Mouse (Mus musculus) cerebellum, postnatal 4 days (tissue): ENCODE results near the gene Pinlyp.
A peak's percentile ranks its signal among the peaks of the same experiment; 100 is the strongest.
"Not testable (repeated sequence)": the region's sequence is repeated elsewhere in the genome, so short reads cannot be mapped to it uniquely, and the experiment has no call there.

ENCODE experiments used
- DNase-seq, 2 experiments: peaks; one replicate each; pipeline ENCODE4 v3.0.0; 2022; ENCODE audit warnings: low spot score in 2 of 2, mixed read lengths in 1 of 2

The Pinlyp gene

DNA sequence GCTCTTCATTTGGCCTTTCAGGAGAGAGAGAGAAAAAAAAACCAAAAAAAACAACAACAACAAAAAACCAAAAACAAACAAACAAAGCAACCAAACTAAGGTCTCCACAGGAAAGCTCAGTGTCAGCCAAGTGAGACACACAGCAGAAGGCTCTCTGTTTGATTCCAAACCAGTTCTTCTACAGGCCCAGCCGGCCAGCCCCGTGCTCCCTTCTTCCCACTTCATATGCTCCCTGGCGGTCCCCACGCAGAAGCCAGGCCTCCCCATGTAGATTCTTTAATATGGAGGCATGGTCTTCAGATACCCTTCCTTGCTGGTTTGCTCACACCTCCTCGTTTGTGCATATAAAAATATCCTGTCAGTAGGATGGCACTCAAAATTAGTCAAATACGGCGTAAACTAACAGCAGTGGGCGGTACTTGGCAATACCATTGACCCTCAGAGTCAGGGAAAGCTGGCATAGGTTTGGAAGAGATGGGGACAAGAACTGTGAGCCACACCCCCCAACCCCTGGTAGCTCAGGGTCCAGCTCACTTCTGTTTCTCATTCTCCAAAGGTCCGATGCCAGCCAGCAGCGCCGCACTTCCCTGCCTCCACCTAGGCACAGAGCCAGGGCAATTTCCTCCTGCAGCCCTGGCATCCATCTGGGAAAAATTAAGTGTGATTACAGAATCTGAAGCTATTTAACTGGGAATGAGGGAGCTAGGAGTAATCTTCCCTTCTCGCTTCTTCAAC is 20.1 kb downstream of the Pinlyp start:
- DNase-seq = no peak

DNA sequence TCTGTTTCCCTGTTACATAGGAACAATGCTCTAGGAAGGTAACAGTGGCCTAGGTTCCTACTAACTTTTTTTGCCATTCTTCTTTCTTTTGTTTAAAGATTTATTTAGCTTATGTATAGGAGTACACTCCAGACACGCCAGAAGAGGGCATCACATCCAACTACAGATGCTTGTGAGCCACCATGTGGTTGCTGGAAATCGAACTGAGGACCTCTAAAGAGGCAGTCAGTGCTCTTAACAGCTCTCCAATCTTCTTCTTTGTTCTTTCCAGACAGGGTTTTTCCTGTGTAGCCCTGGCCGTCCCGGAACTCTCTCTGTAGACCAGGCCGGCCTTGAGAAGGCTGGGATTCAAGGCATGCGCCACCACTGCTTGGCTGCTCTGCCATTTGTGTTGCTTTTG is 20.9 kb downstream of the Pinlyp start:
- no peak for DNase-seq

DNA sequence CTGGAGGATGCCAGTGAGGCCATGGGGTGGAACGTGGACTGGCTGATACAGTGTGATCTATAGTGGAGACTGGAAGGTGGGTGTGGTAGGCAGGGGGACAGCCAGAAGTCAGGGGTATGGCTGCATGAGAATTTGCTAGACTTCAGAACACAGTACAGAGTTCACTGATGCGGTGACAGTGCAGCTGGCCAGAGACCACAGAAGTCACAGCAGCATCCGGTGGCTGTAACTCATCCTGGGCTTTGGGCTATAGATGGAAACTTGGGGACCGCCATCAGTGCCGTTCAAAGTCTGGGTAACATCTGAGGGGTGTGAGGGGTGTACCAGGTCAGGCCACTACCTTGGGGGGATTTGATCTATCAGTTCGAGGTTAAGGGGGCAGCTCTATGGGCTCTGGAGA is 22.2 kb downstream of the Pinlyp start:
- no peak for DNase-seq

DNA sequence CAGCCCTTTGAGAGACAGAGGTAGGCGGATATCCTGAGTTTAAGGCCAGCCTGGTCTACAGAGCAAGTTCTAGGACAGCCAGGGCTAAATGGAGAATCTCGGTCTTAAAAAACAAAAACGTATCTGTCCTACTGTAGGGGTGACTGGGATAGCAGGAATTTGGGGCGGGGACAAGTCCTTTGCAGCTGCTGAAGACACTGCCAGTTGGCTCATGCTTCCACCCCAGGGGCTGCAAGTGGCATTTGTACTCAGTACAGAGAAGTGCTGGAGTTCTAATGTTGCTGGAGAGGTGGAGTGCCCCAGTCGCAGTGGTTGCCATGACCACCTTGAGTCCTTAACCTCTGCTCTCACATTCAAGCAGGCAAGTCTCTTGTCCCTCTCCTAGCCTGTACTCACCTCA is 23.1 kb downstream of the Pinlyp start:
- DNase-seq = no peak

DNA sequence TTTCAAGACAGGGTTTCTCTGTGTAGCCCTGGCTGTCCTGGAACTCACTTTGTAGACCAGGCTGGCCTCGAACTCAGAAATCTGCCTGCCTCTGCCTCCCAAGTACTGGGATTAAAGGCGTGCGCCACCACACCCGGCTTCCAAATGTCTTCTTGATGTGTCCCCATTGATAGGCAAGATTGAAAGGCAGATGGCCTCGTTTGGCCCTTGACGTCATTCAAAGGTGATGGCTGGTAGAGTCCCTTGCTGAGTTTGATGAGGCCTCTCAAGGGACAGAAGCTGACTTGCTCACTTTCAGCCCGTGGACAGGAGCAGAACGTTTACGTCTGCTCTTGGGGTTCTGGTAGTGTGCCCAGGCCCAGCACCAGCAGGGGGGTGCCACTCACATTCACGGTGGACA is 25.9 kb downstream of the Pinlyp start:
- DNase-seq = not testable (repeated sequence)

DNA sequence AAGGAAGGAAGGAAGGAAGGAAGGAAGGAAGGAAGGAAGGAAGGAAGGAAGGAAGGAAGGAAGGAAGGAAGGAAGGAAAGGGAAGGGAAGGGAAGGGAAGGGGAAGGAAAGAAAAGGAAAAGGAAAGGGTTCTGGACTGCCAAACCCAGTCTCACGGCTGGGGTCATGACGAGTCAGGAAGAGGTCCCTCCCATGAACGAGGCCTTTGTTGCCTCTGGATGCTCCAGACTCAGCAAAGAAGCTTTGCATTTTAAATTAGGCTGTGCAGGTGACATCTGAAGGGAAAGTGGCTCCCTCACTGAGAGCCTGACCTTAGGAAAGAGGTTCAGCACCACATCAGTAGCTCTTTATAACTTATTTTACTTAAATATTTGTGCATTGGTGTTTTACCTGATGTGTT is 26.8 kb downstream of the Pinlyp start:
- no peak for DNase-seq

DNA sequence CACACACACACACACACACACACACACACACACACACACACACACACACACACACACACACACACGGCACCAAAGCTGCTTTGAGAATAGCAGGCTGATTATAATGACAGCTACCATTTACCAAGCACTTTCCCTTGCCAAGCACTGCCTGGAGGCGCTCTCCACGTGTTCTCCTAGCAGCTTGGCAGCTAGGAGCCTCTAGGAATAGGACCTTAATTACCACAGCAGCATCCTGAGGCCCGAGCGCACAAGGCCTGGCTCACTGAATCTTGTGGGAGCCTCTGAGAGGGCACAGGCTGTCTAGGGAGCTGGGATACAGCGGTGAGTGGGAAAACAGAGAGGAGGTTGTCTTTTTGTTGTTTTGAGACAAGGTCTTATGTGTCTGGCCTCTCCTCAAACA is 28.3 kb downstream of the Pinlyp start:
- no peak for DNase-seq

DNA sequence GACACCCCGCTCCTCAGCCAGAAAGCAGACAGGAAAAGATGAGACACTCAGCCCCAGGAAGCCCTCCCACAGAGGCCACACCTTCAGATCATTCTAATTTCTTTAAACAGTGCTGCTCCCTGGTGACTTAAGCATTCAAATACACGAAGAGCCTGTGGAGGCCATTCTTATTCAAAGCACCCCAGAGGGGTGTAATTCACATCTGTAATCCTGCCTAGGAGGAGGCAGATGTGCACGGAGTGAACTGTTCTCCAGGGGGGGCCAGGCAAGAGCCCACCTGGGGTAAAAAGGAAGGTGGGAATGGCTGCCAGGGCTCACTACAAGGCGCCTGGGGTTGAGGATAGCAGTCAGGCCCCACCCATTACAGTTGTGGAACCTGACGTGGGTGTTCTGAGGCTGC is 28.8 kb downstream of the Pinlyp start:
- no peak for DNase-seq

DNA sequence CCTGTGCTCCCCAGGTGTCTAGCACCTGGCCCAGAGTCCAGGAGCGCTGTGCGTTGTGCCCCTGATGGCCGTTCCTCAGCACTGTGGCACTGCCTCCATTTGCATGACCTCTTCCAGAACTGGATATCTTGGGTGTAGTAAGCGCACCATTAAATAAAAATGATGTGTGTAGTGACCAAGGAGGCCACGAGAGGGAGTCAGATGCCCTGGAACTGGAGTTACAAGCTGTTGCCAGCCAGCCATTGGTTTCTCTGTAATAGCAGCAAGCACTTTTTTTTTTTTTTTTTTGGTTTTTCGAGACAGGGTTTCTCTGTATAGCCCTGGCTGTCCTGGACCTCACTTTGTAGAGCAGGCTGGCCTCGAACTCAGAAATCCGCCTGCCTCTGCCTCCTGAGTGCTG is 29.6 kb downstream of the Pinlyp start:
- DNase-seq = peak in 1 of 2 experiments; percentile 43

DNA sequence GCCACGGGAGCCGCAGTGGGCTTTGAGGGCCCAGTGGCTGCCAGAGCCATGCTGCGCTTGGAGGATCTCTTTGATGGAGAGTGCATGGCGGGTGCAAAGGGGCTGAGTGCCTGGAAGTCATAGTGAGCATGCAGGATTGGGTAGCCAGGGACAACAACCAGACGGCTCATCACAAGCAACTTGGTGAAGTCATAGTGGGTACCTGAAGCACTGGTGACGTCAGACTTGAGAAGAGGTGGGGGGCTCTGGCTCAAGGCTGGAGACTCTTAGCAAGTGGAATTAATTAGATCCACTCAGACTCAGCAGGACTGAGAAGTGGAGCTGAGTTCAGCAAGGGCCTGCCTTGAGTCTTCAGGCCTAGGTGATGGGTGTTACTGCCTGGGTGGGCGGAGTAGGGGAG is 33.6 kb downstream of the Pinlyp start, which contains the start of gene AC161166.1:
Gene AC161166.1, minus strand, starts transcription at position 101 of the 400 bp plus-strand sequence.
- DNase-seq = no peak

DNA sequence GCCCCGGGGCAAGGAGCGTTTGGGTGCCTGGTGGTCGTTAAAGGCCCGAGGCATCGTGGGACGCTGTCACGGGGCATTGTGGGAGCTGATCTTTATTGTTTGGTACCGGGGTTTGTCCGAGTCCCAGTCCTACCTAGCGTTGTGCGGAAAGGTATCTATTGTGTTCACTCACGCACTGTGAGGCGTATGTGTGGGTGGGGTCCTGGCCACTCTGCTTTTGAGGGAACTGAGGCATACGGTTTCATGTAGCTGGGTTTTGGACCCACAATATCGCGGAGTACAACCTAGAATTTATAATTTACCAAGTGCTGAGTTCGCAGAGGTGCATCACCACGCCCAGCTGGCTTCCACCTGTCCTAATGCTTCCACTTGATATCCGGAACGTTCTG is 38.2 kb downstream of the Pinlyp start:
- peak in 1 of 2 experiments; percentile 38 for DNase-seq

DNA sequence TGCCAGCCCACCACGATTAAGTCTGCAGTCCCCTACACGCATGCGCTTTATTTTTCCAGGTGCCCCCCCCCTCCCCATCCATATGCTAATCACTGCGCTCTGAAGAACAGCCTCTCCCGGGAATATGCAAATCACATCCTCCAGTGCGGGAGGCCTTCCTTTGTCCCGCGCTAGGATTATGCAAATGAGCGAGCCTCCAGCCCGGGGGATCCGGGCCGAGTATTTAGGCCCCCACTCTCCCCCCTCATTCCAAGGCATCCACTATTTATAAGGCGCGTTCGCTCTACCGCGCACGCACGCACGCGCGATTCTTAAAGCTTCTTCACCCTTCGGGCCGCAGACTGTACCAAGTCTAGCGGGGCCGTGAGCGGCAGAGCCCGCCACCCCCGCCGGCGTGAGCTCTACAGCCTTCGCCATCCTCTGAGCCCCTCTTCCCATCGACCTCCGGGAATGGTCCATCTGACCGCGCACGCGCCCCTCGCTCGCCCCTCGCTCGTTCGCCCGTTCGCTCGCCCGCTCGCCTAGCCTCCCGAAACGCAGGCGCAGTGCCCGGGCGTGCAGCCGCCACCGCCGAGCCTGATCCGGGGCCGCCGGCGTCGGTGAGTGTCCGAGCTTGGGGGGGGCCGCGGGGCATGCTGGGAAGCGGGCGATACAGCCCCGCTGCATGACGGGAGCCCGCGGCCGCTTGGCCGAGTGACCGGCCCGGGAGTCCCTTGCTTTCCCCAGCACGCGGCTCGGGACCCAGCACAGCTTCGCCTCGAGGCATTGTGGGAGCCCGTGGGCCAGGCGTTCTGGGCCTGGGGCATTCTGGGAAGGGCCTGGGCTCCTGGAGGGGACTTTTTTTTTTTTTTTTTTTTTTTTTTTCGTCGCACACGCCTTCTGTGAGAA is 38.8 kb downstream of the Pinlyp start, which contains the start of gene Zfp428:
Gene Zfp428, plus strand, starts transcription at position 169 of the 888 bp plus-strand sequence.
- DNase-seq = peak; percentile 70 to 89

DNA sequence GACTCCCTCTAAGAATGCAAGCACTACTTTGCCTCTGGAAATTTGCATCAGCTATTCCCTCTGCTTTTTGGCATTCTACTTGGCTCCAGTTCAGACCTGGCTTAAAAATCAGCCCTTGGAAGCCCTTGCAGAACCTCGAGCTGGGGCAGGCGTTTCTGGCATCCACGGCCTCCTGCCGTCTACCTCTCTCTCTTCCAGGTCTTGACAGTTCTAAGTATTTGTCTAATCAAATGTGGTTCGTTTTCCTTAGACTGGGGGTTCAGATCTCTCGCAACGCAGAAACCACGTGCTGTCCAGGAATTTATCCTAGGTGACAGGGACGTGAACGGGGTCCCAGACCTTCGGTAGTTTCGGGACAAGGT is 39.5 kb downstream of the Pinlyp start:
- peak in 1 of 2 experiments; percentile 64 for DNase-seq

DNA sequence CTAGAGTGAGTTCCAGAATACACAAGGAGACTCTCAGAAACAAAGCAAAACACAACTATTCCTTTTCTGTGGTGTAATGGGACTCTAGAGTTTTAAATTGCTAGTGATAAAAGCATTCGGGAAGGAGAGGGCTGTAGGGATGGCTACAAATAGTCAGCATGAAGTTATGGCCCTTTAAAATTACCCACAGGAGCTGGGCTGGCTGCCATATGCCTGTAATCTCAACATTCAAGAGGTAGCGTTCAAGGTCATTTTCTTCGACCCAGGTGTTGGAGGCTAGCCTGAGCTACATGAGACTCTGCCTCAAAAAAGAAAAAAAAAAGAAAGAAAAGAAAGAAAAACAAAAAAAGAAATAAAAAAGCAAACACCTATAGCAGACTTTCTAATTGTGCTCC is 39.9 kb downstream of the Pinlyp start:
- no peak for DNase-seq

DNA sequence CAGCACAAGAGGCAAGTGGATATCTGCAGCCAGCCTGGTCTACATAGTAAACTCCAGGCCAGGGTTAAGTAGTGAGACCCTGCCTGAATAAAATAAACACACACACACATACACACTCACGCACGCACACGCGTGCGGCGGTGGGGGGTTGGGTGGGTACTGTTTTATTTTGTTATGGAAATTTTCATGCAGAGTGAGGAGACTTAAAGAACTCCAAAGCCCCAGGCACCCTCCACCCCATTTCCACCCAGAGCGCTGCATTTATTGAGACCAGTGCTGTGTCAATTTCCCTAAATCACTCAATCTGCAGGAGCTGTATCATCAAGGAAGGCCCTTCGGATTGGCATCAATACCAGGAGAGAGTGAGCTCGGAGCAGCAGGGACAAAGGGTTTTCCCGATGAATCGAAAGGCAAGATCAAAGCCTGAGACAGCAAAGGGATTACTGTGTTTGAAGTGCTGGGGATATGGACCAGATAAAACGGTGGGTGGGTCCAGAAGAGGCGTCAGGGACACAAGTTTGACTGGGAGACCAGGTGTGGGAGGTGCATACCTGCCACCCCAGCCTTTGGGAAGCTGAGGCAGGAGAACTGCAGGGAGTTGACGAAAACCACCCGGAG is 40.4 kb downstream of the Pinlyp start:
- no peak for DNase-seq

DNA sequence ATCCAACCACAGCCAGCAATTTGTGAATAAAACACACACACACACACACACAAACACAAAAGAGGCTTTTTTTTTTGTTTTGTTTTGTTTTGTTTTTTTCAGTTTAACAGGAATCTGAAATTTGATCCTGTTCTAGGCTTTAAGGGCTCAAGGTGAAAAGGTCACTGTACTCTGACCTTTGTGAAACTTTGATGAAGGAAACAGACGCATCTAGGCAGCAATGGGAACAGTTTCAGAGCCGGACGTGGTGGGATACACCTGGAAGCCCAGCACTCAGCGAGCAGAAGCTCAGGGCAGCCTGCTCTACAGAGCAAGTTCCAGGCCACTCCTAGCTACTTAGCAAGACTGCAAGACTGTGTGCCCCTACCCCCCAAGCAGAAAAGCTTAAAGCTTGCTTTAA is 41.0 kb downstream of the Pinlyp start:
- no peak for DNase-seq

DNA sequence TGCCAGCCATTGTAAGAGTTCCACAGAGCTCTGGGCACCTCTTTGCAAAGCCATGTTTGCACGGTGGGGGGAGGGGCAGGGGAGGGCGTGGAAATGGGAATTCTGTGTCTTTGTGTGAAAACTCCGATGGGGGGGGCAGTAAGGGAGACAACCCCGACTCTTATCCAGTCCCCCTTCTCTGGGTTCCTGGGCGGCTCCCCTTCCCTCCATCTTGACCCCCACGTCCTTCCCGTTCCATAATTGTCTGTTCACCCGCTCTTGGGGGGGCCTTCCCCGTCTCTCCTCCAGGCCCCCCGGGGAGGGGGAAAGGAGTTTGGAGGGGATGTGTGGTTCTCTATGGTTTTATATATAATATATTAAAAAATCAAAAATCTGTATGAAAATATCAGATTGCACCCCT is 41.9 kb downstream of the Pinlyp start:
- no peak for DNase-seq

DNA sequence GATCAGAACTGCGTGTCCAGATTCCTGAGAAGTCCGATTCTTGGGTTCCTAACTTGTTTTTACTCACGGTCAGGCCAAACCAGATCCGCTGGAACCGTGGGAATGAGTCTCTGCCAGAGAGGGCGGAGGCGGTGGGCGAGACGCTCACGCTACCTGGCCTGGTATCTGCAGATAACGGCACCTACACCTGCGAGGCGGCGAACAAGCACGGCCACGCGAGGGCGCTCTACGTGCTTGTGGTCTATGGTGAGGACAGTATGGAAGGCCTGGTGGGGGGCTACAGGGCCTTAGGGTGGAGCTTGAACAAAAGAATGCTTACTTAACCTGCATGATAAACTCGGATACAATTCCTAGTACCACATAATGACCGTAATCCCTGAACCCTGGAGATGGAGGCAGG is 44.4 kb downstream of the Pinlyp start:
- DNase-seq = peak in 1 of 2 experiments; percentile 46

DNA sequence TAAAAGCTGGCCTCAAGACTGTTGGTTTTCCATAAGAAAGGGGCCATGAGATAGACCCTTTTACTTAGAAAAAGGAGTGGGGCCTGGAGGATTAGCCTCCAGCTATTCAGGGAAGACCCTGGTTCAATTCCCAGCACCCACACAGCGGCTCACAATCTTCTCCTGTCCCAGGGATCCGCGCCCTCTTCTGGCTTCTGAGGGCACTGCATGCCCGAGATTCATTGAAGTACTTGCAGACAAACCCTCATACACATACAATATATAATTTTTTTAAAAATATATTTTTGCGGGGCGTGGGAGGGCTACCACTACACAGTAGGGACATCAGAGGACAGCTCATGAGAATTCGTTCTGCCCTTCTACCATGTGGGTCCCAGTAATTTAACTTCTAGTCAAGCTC is 45.0 kb downstream of the Pinlyp start:
- DNase-seq = peak in 1 of 2 experiments; percentile 50

DNA sequence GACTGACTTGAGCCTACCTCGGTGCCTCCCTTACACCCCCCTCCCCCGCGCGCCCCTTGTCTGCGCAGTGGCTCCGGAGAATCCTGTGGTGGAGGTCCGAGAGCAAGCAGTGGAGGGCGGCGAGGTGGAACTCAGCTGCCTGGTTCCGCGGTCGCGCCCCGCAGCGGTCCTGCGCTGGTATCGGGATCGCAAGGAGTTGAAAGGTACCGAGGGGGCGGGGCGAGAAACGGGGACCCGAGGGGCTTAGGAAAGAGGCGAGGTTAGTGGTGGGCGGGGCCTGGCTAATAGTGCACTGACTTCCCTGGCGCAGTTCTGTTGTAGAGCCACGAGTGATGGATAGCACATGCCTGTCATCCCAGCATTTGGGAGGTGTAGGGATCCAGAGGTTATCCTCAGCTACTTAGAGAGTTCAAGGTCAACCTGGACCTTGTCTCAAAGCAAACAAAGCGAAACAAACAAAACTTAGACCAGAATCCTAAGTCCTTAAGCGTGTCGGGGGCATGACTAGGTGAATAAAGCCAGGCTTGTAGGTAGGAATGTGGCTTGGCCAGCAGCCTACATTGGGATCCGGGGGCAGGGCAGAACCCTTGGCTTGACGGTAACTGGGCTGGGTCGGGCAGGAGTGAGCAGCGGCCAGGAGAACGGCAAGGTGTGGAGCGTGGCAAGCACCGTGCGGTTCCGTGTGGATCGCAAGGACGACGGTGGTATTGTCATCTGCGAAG is 45.9 kb downstream of the Pinlyp start:
- DNase-seq = no peak
